Mouse (Mus musculus) gonadal fat pad, adult 2 months (tissue): Measurements from ENCODE around the gene Ash1l. TPM values are rescaled to one million over a fixed set of nuclear protein-coding genes. Genes with fewer than 3 reads are reported as not detected.
A peak's percentile ranks its signal among the peaks of the same experiment; 100 is the strongest.

Experiments used
- DNase-seq: peaks from one replicate; pipeline ENCODE4 v3.0.0-alpha.2; 2012; ENCODE audit warnings: low read depth
- polyA plus RNA-seq: library from polyadenylated mRNA; depleted of rRNA; stranded (reverse); fragments of >200 nt; gene quantifications from 2 replicates; pipeline ENCODE4 v1.2.3, GENCODE M21; 2012; rRNA removed

Ash1l gene
- polyA plus RNA-seq, 1 experiment = 10.8 TPM

GRCm38 (mm10) chr3:89091811-89092508 is 141.5 kb downstream of the Ash1l start:
- no peak for DNase-seq

DNA sequence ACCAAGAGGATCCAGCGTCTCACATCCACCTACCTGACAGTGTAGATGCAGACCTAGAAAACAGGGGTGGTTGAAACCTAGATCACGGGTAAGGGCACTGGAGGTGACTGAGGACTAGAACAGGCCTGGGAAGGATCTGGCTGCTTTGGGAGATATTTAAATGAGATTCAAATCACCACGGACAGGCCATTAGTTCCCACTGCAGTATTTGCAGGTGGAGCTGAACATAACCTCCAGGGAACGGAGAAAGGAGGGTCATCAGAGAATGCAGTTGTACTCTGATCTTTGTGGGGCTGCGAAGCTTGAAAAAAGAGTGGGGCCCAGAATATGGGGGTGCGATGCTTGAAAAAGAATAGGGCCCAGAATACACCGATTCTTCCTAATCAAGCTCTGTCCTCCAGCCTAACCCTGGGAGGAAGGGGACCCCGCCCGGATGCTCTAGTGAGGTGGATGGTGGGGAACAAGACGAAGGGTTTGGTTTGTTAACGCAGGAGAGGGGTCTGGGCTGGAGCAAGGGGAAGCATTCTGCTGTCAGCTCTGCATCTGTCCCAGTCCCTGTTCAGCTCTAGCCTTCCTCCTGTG is 142.2 kb downstream of the Ash1l start:
- no peak for DNase-seq

- no peak for DNase-seq
These were observed 142.8 kb downstream of the Ash1l start, which contains the start of gene Rusc1 for GRCm38 (mm10) chr3:89093175-89093574. Gene Rusc1, minus strand, starts transcription at chr3:89093311.

DNA sequence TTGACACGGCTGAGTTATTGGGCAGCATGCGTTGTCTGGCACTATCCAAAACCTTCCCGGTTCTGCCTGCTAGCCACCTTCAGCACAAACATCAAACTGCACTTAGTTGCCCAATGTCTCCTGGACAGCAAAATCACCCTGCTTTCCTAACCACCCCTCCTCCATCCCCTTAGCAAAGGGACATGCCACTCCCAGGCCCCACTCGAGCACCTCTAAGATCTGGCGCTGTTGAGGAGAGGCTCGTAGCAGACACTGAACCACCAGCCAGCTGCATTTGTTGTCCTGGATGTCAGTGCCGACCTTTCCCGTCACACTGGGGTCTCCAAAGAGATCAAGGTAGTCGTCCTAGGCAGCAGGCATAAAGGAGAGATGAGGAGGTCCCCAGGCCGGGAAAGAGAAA is 143.6 kb downstream of the Ash1l start:
- DNase-seq = no peak

DNA sequence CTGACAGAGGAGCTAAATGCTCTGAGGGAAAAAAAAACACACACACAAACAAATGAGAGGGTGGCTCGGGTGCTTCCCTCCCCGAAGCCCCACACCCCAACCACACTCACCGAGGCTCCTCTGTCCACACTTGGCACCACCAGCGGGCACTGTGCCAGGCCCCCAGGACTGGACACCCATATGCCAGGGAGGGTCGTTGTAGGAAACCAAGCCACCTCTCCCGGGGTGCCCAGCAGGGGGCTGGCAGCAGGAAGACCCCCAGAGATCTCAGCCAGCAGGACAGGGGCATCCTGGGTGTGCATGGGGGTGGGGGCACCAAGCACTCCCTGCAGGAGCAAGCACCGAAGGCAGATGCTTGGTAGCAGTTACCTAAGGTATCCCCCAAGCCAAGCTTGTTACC is 150.4 kb downstream of the Ash1l start, which contains the start of gene Gm43738:
Gene Gm43738, minus strand, starts transcription at position 289 of the 400 bp plus-strand sequence.
- DNase-seq = no peak

DNA sequence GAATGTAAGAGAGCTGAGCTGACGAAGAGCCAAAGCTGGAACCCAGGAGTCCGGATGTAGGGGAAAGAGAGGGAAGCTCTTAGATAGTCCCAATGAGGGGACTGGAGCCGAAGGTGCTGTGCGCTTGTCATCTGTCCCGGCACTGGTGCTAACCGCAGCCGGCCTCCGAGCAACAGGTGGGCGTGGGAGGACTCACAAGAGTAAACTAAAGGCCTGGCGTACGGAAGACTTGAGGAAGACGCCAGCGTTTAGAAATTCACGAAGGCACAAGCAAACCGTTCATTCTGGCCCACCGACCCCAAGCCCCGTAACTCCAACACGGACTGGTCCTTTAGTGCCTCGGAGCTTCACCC is 151.0 kb downstream of the Ash1l start:
- DNase-seq = no peak

DNA sequence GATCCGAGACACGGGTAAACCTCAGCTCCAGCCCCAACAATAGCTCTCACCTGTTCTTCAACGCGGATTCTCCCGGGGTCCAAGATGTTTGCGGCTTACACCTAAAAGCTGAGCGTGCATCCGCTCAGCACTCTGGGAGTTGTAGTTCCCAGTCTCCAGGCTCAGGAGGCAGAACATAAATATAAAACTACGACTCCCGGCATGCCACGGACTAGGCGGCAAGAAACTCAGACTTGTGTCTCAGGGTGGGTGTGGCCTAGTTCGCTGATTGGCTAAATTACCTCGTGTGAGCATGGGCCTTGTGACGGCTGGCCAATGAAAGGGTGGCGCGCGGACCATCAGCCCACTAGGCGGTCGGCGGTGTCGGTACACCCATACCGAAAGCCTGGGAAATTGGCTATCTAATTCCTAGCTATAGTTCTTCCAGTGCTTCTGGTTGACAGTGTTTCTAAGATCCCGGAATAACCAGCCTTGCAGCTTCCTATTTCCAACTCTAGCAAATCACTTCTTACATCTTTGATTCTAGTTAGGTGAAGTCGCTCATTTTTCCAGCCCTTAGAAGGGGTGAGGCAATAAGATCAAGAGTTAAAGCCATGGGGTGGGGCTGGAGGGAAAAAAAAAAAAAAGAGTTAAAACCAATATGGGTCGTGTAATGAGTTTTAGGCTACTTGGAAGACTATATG is 151.5 kb downstream of the Ash1l start, which contains the start of gene Fdps:
Gene Fdps, minus strand, starts transcription at position 148 of the 683 bp plus-strand sequence.
- DNase-seq = peak; percentile 90

DNA sequence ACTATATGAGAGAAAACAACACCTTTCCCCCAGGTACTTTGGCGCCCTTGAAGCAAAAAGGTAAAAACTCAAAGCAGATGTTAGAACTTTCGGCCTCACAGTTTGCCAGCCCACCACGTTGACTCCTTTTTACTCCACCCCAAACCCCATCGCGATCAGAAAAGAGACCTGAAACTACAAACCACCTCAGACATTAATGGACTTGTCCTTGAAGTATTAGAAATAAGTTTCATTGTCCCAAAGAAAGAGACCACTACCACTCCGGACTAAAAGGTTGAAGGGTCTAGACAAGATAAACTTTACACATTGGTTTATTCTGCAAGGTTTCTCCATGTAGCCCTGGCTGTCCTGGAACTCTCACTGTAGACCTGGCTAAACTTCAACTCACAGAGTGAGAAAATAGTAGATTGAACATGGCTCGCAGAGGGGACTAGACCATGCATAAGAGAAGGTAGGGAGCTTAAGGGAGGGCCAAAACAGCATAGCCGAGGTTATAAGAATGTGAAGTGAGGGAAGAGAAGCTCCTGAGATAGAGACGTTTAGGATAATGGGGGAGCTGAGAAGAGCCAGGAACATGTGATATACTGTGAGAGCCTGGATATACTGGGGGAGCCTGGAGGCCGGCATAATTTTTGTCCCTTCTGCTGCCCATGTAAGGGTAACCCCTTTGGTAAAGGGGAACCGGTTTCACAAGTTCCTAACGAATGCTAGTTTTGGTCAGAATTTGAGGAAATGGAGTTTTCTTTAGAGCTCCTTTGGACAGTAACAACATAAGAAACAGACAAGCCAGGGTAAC is 152.3 kb downstream of the Ash1l start:
- no peak for DNase-seq

DNA sequence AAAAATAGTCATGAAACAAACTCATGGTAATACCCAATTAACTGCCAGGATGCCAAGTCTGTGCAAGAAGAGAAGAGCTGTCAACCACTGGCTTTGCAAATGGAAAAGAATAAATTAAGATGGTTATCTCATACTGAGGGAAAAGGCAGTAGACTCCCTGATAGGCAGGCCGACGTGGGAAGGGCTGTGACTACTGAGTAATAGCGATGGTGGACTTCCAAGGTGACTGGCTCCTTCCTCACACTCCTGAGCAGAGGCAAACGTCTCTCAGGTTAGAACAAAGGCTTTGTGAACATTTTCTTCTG is 152.8 kb downstream of the Ash1l start:
- DNase-seq = no peak

- no peak for DNase-seq
These were observed 156.5 kb downstream of the Ash1l start for GRCm38 (mm10) chr3:89106881-89107280.

GRCm38 (mm10) chr3:89107545-89107944 is 157.1 kb downstream of the Ash1l start:
- DNase-seq = no peak

DNA sequence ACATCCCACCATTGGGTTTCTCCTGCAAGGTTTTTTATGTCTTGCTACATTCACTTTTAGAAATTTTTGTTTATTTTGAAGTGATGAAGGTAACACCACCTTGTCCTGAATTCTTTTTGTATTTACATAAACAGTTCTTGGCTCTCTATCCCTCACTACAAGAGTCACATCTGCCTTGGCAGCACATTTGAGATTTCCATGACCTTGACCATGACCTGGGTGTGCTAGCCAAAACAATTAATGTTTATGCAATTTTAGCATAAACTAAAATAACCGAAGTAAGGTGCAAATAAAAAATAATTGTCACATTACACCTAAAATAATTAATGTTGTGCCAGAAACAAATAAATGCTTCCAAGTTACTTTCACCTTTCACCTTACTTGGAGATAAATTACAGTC is 157.7 kb downstream of the Ash1l start:
- no peak for DNase-seq

DNA sequence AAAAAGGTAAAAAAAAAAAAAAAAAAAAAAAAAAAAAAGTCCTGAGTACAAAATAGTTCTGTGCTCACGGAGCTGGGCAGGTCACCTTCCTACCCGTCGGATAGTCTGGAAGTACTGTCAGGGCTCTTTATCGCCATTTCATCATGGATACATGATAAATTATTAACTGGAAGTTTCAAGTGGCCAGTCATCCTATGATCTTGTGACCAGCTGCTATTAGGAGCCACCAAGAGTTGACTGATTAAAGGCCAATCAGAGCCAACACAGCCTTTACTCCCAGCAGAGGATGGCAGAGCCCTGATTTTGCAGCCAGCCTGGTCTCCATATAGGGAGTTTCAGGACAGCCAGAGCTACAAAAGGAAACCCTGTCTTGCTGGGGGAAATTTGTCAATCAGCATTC is 162.6 kb downstream of the Ash1l start:
- no peak for DNase-seq

- DNase-seq = no peak
These were observed 165.1 kb downstream of the Ash1l start for GRCm38 (mm10) chr3:89115522-89115921.

- DNase-seq = no peak
These were observed 172.9 kb downstream of the Ash1l start for GRCm38 (mm10) chr3:89123313-89123712.

DNA sequence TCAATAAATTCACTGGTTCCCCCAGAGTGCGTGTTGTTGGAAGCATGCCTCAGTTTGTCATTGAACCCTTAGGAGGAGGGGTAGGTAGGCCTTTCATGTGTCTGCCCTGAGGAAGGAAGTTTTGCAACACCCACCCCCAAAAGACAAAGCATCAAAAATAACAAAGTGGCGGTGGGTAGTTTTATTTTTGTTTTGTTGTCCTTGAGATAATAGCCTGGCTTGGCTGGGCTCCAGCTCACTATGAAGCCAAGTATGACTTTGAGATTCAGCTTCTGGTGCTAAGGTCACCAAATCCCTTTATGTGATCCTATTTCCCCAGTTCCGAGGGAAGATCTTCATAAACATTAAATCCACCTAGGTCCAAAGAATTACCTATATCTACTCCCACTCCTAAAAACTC is 173.8 kb downstream of the Ash1l start:
- DNase-seq = no peak

DNA sequence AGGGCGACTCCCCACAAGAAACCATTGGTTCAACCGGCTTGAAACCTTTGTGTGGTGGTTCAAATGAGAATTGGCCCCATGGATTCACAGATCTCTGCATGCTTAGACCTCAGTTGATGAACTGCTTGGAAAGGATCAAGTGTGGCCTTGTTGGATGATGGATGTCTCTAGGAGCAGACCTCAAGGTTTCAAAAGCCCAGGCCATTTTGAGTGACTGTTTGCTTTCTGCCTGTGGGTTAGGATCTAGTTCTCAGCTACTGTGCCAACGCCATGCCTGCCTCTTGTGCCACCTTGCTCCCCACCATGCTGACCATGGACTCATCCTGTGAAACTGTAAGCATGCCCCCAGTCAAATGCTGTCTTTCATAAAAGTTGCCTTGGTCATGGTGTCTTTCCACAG is 175.6 kb downstream of the Ash1l start:
- DNase-seq = no peak

Other genes with a start within 250 kb of the Ash1l start
- gene Rit1, start 233.8 kb upstream of the Ash1l start, polyA plus RNA-seq = 46.8 and 54.2 TPM in 2 replicates
- 5.6 and 7.2 TPM in 2 replicates for gene Syt11, start 175.5 kb upstream of the Ash1l start, polyA plus RNA-seq
- gene Gon4l, start 115.4 kb upstream of the Ash1l start, polyA plus RNA-seq = 13.3 and 14.3 TPM in 2 replicates
- 33.3 and 40.3 TPM in 2 replicates for gene Msto1, start 36.6 kb upstream of the Ash1l start, polyA plus RNA-seq
- gene Dap3, start 559 bp downstream of the Ash1l start, polyA plus RNA-seq = 36.3 and 49.2 TPM in 2 replicates
- 38.4 and 45.6 TPM in 2 replicates for gene Rusc1, start 142.7 kb downstream of the Ash1l start, polyA plus RNA-seq
- not detected in 2 replicates for gene Gm43738, start 150.5 kb downstream of the Ash1l start, polyA plus RNA-seq
- 187 and 221 TPM in 2 replicates for gene Fdps, start 151.3 kb downstream of the Ash1l start, polyA plus RNA-seq
- 6.5 and 10.3 TPM in 2 replicates for gene Pklr, start 185.5 kb downstream of the Ash1l start, polyA plus RNA-seq
- 0.77 and 1.1 TPM in 2 replicates for gene Hcn3, start 209.6 kb downstream of the Ash1l start, polyA plus RNA-seq
- gene Clk2, start 214.2 kb downstream of the Ash1l start, polyA plus RNA-seq = 67.9 and 68.0 TPM in 2 replicates
- 105 and 120 TPM in 2 replicates for gene Scamp3, start 226.9 kb downstream of the Ash1l start, polyA plus RNA-seq
- gene Fam189b, start 232.5 kb downstream of the Ash1l start, polyA plus RNA-seq = 12.9 and 14.1 TPM in 2 replicates